Mouse (Mus musculus): ENCODE results near the gene Gpr176. TPM values are rescaled to one million over a fixed set of nuclear protein-coding genes. Genes with fewer than 3 reads are reported as not detected.

The Gpr176 gene
- polyA plus RNA-seq (2015; fragmentation: Nextera tagmentation; extraction: Ambion mirVana) = 0.30 and 0.60 TPM in 2 replicates

DNA sequence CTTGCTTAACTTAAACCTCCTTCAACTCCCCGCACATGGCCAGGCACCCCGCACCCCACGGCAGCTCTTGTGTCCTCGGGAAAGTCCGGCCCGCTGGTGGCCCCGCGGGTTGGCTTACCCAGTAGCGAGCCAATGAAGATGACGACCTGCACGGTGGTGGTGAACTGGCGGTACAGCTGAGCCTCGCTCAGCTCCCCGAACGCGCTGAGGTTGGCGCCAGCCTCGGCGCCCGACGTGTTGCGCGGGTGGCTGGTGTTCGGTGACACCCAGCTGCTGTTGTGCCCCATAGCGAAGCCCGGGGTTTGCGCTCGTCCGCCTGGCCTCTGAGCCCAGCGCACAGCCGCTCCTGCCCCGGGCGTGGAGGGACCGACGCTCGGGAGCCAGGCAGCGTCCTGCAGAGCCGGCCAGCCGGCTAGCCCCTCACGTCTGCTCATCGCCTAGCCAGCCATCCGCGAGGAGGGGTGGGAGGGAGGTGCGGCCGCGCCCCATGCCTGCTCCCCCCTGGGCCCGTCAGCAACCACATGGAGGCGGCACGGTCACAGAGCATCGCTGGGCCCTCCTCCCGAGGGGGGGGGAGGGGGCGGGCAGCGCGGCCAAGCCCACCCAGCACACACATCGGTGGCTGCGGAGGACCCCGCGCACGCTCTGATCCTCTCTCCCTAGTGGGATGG, at the start of gene Gpr176:
Gpr176 (minus strand) TSS at position 519 of the 671 bp plus-strand sequence.
- Histone ChIP-seq H3K27ac (ENCODE audit: low read length) (no peak within 1 kb of the TSS; the same call in 1 of the 2 replicates), H3K4me1 (ENCODE audit: control insufficient read depth, insufficient read depth, low read length) (peaks cover 16% of the 10 kb centered on the region), H3K4me3 (replicated peaks; ENCODE audit: low read length) (peak within 1 kb of the TSS; percentile 59), H3K9me3 (replicated peaks; ENCODE audit: control insufficient read depth, low read length) (no peaks in the 10 kb centered on the region), H3K4me2 (ENCODE audit: low read depth, low read length) (peak within 1 kb of the TSS; percentile 100), H3K9ac (ENCODE audit: low read length) (peak within 1 kb of the TSS; percentile 73), H3K27me3 (ENCODE audit: control insufficient read depth, insufficient read depth, low read length) (peaks cover 12% of the 10 kb centered on the region), H3K36me3 (ENCODE audit: control insufficient read depth, insufficient read depth, low read length) (no peaks in the 10 kb centered on the region)
- under 1% methylated on average over 58 of the region's 59 CpGs for WGBS
- ATAC-seq (ENCODE audit: insufficient read depth, low FRiP score) = peak; percentile 63

DNA sequence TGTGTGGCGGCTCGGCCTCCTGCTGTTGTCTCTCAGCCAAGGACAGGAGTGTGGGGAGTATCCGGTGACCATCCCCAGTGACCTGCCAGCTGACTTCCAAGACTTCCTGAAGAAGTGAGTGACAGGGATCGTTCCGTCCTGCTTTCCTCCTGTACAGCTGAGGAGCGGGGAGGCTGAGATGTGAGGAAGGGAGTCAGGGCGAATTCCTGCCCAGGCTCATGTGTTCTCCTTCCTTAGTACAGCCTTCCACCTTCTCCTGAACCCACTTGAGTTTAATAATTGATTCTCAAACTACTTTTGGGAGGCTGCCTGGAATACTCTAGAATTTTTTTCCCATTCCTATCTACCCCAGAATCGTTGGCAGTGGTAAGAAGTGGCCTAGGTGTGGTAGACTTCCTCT, 49.2 kb upstream of the Gpr176 start:
- H3K9me3 ChIP-seq (replicated peaks; ENCODE audit: control insufficient read depth, low read length) = no peaks in the 10 kb centered on the region
- WGBS = 79% methylated on average over 8 of the region's 8 CpGs
- H3K36me3 ChIP-seq (ENCODE audit: control insufficient read depth, insufficient read depth, low read length) = peaks cover 11% of the 10 kb centered on the region
- no peak overlapping the region for H3K4me2 ChIP-seq (ENCODE audit: low read depth, low read length)
- no peak overlapping the region for H3K27ac ChIP-seq (ENCODE audit: low read length)
- no peak overlapping the region for H3K9ac ChIP-seq (ENCODE audit: low read length)
- no peak overlapping the region for H3K4me3 ChIP-seq (replicated peaks; ENCODE audit: low read length)
- no peak for ATAC-seq (ENCODE audit: insufficient read depth, low FRiP score)
- no peaks in the 10 kb centered on the region for H3K27me3 ChIP-seq (ENCODE audit: control insufficient read depth, insufficient read depth, low read length)
- no peaks in the 10 kb centered on the region for H3K4me1 ChIP-seq (ENCODE audit: control insufficient read depth, insufficient read depth, low read length)

DNA sequence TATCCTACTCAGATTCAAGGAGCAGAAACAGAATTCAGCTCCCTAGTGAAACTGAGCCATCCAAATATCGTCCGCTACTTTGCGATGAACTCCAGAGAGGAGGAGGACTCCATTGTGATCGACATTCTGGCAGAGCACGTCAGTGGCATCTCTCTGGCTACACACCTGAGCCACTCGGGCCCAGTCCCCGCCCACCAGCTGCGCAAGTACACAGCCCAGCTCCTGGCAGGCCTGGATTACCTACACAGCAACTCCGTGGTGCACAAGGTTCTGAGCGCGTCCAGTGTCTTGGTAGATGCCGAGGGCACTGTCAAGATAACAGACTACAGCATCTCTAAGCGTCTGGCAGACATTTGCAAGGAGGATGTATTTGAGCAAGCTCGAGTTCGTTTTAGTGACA, 48.7 kb upstream of the Gpr176 start:
- no peak for ATAC-seq (ENCODE audit: insufficient read depth, low FRiP score)
- Histone ChIP-seq H3K27me3 (ENCODE audit: control insufficient read depth, insufficient read depth, low read length) (no peaks in the 10 kb centered on the region), H3K27ac (ENCODE audit: low read length) (no peak overlapping the region), H3K4me2 (ENCODE audit: low read depth, low read length) (no peak overlapping the region), H3K9ac (ENCODE audit: low read length) (no peak overlapping the region), H3K36me3 (ENCODE audit: control insufficient read depth, insufficient read depth, low read length) (peaks cover 11% of the 10 kb centered on the region), H3K9me3 (replicated peaks; ENCODE audit: control insufficient read depth, low read length) (no peaks in the 10 kb centered on the region), H3K4me1 (ENCODE audit: control insufficient read depth, insufficient read depth, low read length) (no peaks in the 10 kb centered on the region), H3K4me3 (replicated peaks; ENCODE audit: low read length) (no peak overlapping the region)
- WGBS = 89% methylated on average over 15 of the region's 15 CpGs

DNA sequence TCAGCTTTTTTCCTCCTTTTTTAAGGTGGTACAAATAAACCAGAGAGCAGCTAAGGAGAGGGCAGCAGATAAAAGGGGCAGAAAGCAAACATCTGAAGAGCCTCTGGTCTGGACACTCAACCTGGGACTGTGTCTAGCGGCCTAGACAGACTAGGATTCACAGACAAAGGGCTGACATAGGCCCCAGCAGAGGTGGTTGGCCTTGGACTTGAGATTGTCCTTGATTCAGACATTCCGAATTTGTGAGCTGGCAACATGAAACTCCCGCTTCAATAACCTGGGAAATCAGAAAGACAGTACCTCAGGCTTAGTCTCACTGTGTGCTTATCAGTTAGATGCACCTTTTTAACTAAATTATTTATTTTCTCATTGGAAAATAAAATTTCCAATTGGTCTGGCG, 44.9 kb upstream of the Gpr176 start:
- H3K27ac ChIP-seq (ENCODE audit: low read length) = no peak overlapping the region
- H3K4me2 ChIP-seq (ENCODE audit: low read depth, low read length) = no peak overlapping the region
- no peaks in the 10 kb centered on the region for H3K4me1 ChIP-seq (ENCODE audit: control insufficient read depth, insufficient read depth, low read length)
- no peak overlapping the region for H3K4me3 ChIP-seq (replicated peaks; ENCODE audit: low read length)
- ATAC-seq (ENCODE audit: insufficient read depth, low FRiP score) = no peak
- no peaks in the 10 kb centered on the region for H3K9me3 ChIP-seq (replicated peaks; ENCODE audit: control insufficient read depth, low read length)
- no peak overlapping the region for H3K9ac ChIP-seq (ENCODE audit: low read length)
- 87% methylated on average over 4 of the region's 4 CpGs for WGBS
- H3K27me3 ChIP-seq (ENCODE audit: control insufficient read depth, insufficient read depth, low read length) = no peaks in the 10 kb centered on the region
- H3K36me3 ChIP-seq (ENCODE audit: control insufficient read depth, insufficient read depth, low read length) = peaks cover 8% of the 10 kb centered on the region

DNA sequence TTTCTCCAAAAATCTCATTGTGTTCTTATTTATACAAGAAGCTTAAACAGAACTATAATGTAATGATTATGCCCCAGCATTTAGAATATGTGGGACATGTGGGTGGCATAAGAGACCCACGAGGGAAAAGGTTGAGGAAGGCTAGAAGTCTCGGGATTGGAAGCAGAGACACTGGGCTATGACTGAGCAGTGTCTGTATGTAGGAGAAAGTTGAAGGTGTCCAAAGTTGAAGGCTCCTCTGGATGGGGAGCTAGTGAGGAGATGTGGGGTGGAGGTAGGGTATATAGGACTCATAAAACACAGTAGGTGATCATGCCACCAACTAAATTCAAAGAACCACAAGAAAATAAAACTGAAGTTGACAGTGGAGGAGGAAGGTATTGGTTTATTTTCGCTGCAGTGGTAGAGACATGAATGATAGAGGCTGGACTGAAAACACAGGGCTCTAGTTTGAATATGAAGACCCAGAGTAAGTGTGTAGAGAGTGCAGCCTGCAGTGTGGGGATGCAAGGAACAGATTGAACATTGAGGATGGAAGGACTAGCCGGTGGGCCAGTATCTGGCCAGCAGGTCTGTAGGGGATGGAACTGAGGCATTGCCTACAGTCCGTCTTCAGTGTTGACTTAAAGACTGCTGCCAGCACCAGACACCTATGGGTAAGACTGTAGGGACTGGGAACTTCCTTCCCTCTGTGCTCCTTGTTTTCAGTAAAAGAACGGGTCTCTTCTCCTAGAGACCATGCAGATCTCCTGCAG, 42.6 kb upstream of the Gpr176 start:
- Histone ChIP-seq H3K9ac (ENCODE audit: low read length) (no peak overlapping the region), H3K27me3 (ENCODE audit: control insufficient read depth, insufficient read depth, low read length) (no peaks in the 10 kb centered on the region), H3K4me3 (replicated peaks; ENCODE audit: low read length) (no peak overlapping the region), H3K9me3 (replicated peaks; ENCODE audit: control insufficient read depth, low read length) (no peaks in the 10 kb centered on the region), H3K4me1 (ENCODE audit: control insufficient read depth, insufficient read depth, low read length) (no peaks in the 10 kb centered on the region), H3K36me3 (ENCODE audit: control insufficient read depth, insufficient read depth, low read length) (peaks cover 8% of the 10 kb centered on the region), H3K4me2 (ENCODE audit: low read depth, low read length) (no peak overlapping the region), H3K27ac (ENCODE audit: low read length) (no peak overlapping the region)
- no peak for ATAC-seq (ENCODE audit: insufficient read depth, low FRiP score)
- WGBS = 92% methylated on average over 6 of the region's 6 CpGs

DNA sequence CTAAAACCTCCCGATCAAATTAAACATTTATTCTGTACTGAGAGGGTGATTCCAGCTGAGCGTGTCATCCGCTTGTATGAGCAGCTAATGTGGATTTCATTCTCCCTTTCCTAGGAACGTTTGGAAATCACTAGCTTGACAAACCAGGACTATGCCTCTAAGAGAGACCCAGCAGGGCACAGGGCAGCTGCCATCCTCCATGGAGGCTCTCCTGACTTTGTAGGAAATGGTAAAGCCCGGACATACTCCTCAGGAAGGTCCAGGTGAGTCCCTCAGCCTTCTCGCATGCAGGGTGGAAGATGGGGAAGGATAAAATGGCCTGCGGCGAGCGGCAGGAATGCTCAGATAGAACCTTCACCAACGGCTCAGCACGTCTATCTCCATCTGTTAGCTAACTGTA, 39.6 kb upstream of the Gpr176 start:
- no peak for ATAC-seq (ENCODE audit: insufficient read depth, low FRiP score)
- 94% methylated on average over 11 of the region's 11 CpGs for WGBS
- Histone ChIP-seq H3K36me3 (ENCODE audit: control insufficient read depth, insufficient read depth, low read length) (peaks cover 7% of the 10 kb centered on the region; the same call in 1 of the 2 replicates), H3K9me3 (replicated peaks; ENCODE audit: control insufficient read depth, low read length) (no peaks in the 10 kb centered on the region), H3K27ac (ENCODE audit: low read length) (no peak overlapping the region), H3K4me2 (ENCODE audit: low read depth, low read length) (no peak overlapping the region), H3K27me3 (ENCODE audit: control insufficient read depth, insufficient read depth, low read length) (no peaks in the 10 kb centered on the region), H3K4me1 (ENCODE audit: control insufficient read depth, insufficient read depth, low read length) (no peaks in the 10 kb centered on the region), H3K9ac (ENCODE audit: low read length) (no peak overlapping the region), H3K4me3 (replicated peaks; ENCODE audit: low read length) (no peak overlapping the region)

DNA sequence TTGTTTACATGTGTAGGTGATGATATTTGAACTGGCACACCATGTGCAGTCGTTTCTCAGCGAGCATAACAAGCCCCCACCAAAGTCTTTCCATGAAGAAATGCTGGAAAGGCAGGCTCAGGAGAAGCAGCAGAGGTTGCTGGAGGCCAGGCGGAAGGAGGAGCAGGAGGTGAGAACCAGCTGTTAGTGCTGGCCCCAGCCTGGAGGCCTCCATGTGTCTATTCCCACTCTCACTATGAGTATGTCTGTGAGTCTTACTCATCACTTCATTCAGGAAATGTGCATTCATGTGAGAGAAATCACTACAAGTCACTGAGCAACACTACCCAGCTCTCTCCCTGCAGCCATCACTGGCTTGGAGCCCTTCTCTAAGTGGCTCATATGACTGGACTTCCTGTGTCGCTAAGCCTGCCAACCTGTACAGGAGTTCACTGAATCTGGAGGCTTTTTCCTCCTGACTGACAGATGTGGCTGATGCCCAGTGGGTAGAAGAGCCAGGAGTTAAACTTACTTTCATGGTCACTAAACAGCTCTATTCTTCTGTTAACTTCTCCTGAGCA, 35.2 kb upstream of the Gpr176 start:
- no peak overlapping the region for H3K4me2 ChIP-seq (ENCODE audit: low read depth, low read length)
- H3K36me3 ChIP-seq (ENCODE audit: control insufficient read depth, insufficient read depth, low read length) = peaks cover 7% of the 10 kb centered on the region; the same call in 1 of the 2 replicates
- H3K9ac ChIP-seq (ENCODE audit: low read length) = no peak overlapping the region
- H3K27ac ChIP-seq (ENCODE audit: low read length) = no peak overlapping the region
- no peaks in the 10 kb centered on the region for H3K9me3 ChIP-seq (replicated peaks; ENCODE audit: control insufficient read depth, low read length)
- WGBS = 84% methylated on average over 4 of the region's 4 CpGs
- no peak overlapping the region for H3K4me3 ChIP-seq (replicated peaks; ENCODE audit: low read length)
- no peaks in the 10 kb centered on the region for H3K4me1 ChIP-seq (ENCODE audit: control insufficient read depth, insufficient read depth, low read length)
- ATAC-seq (ENCODE audit: insufficient read depth, low FRiP score) = no peak
- H3K27me3 ChIP-seq (ENCODE audit: control insufficient read depth, insufficient read depth, low read length) = no peaks in the 10 kb centered on the region

DNA sequence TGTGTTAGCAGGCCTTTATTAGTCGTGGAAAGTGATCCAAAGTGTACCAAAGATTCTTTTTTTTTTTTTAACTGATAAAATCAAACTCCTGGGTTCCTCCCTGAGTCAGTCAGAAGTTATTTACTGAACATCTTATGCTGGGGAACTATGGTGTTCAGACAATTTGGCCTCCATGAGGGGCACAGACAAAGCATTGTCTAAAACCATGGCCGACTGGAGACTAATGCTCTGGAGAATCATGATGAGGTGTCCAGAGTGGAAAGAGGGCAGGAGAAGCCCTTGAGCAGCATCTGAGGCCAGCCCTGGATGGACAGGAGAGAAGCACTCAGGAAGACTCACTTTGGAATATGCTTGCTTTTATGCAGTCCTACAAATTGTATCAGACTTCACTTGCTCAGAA, 33.6 kb upstream of the Gpr176 start:
- Histone ChIP-seq H3K27me3 (ENCODE audit: control insufficient read depth, insufficient read depth, low read length) (no peaks in the 10 kb centered on the region), H3K36me3 (ENCODE audit: control insufficient read depth, insufficient read depth, low read length) (peaks cover 5% of the 10 kb centered on the region; the same call in 1 of the 2 replicates), H3K4me2 (ENCODE audit: low read depth, low read length) (no peak overlapping the region), H3K9ac (ENCODE audit: low read length) (no peak overlapping the region), H3K9me3 (replicated peaks; ENCODE audit: control insufficient read depth, low read length) (no peaks in the 10 kb centered on the region), H3K4me3 (replicated peaks; ENCODE audit: low read length) (no peak overlapping the region), H3K4me1 (ENCODE audit: control insufficient read depth, insufficient read depth, low read length) (no peaks in the 10 kb centered on the region), H3K27ac (ENCODE audit: low read length) (no peak overlapping the region)
- no peak for ATAC-seq (ENCODE audit: insufficient read depth, low FRiP score)
- 72% methylated on average over 2 of the region's 2 CpGs for WGBS

DNA sequence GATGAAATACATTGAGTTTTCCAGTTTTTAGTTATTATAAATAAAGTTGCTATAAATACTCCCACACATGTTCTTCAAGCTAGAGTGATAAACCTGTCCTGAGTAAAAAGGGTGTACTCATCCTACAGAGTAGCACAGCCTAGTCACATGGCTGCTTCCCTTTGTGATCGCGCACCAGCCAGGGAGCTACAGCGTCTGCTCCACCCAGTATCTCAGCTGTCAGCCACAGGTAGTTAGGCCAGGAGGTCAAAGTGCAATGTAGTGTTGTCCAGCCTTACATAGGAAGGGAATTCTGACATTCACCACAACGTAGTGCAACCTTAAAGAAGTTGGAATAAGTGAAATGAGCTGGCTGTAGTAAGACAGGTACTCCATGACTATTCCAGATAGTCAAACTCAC, 32.3 kb upstream of the Gpr176 start:
- Histone ChIP-seq H3K9me3 (replicated peaks; ENCODE audit: control insufficient read depth, low read length) (no peaks in the 10 kb centered on the region), H3K36me3 (ENCODE audit: control insufficient read depth, insufficient read depth, low read length) (no peaks in the 10 kb centered on the region), H3K9ac (ENCODE audit: low read length) (no peak overlapping the region), H3K27me3 (ENCODE audit: control insufficient read depth, insufficient read depth, low read length) (no peaks in the 10 kb centered on the region), H3K27ac (ENCODE audit: low read length) (no peak overlapping the region), H3K4me2 (ENCODE audit: low read depth, low read length) (no peak overlapping the region), H3K4me1 (ENCODE audit: control insufficient read depth, insufficient read depth, low read length) (no peaks in the 10 kb centered on the region), H3K4me3 (replicated peaks; ENCODE audit: low read length) (no peak overlapping the region)
- 68% methylated on average over 4 of the region's 4 CpGs for WGBS
- ATAC-seq (ENCODE audit: insufficient read depth, low FRiP score) = no peak
